Mouse (Mus musculus): ENCODE data around the gene Ctcf.

Ctcf gene

DNA sequence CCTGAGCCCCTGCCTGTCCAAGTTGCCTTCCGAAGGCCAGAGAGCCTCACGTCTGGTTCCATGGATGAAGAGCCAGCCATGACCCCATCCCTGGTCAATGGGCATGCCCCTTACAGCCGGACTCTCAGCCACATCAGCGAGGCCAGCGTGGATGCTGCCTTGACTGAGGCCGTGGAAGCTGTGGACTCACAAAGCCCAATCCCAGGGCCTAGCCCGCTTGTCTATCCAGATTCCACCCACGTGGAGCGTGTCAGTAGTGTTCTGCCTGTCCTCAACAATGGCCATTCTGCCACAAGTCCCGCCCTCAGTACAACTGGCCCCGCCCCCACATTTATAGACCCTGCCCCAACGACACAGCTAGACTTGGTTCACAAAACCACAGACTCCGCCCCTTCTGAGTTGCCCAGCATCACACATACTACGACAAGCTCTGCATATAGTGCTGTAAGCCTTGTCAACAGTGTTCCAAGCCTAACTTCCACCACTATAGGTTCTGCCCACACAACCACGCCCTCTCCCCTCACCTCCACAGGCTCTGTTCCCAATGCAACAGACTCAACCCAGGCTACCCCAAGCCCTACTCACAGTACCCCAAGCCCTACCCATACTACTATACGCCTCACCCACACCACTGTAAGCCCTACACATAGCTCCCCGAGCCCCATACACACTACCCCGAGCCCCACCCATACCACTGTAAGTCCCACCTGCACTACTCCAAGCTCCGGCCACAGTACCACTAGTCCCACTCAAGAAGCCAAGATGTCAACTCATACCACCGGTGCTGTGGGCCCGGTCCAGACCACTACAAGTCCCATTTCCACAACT, 18.7 kb upstream of the Ctcf start:
- DNase-seq (ENCODE audit: low spot score in 2 of 2): no peak

DNA sequence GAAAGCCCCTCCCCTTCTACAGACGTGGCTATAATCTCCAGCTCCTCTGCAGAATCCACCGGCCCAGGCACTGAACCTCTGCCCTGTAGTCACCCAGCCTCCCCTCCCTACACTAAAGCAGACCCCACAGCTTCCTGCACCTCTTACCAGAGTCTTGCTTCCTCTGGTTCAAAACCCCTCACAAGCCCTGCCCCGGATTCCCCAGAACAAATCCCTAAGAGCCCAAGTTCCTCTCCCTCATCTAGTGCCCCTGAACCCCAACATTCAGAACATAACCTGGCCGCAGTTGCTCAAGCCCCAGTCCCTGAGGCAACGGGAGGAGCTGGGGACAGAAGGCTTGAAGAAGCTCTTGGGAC, 18.1 kb upstream of the Ctcf start:
- no peak for DNase-seq (ENCODE audit: low spot score in 2 of 2)

DNA sequence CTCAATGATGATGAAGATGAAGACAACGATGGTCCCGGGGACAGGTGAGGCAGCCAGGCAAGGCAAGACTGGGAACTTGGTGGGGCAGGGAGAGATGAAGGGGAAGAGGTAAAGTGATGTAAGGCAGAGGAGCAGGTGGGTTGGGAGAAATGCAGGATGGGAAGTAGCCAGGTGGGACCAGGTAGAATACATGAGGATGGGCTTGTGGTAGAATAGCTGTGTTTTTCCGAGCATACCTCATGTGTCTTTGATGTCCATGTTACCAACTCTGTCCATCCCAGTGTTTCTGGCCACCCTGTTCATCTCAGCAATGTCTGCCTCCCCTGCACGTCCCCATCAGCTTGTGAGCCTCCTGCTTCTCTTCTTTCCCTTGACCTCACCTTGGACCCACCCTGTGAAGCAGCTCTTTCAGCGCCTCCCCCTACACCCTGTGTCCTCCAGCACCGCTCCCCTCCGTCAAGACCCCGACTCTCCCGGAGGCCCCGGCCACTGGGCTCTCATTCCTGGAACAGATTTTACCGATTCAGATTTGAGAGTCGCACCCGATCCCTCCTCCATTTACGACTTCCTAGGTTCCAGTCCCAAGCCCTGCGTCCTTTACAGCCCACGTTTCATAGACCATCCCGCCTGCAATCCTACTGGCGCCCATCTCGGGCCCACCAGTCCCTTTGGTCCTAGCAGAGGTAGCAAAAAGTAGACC, 17.3 kb upstream of the Ctcf start:
- no peak for DNase-seq (ENCODE audit: low spot score in 2 of 2)

DNA sequence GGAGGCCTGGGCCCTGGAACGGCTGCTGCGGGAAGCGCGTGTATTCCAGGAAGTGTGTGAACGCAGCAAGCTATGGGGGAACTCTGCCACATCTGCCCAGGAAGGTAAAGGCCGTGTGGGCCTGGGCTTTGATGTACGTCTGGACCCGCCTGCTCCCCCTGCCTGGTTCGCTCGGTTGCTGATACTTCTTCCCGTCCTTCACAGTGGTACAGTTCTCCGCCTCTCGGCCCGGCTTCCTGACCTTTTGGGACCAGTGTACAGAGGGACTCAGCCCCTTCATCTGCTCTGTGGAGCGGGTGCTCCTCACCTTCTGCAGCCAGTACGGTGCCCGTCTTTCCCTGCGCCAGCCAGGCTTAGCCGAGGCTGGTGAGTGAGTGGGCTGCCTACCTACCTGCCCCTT, 16.2 kb upstream of the Ctcf start:
- no peak for DNase-seq (ENCODE audit: low spot score in 2 of 2)

DNA sequence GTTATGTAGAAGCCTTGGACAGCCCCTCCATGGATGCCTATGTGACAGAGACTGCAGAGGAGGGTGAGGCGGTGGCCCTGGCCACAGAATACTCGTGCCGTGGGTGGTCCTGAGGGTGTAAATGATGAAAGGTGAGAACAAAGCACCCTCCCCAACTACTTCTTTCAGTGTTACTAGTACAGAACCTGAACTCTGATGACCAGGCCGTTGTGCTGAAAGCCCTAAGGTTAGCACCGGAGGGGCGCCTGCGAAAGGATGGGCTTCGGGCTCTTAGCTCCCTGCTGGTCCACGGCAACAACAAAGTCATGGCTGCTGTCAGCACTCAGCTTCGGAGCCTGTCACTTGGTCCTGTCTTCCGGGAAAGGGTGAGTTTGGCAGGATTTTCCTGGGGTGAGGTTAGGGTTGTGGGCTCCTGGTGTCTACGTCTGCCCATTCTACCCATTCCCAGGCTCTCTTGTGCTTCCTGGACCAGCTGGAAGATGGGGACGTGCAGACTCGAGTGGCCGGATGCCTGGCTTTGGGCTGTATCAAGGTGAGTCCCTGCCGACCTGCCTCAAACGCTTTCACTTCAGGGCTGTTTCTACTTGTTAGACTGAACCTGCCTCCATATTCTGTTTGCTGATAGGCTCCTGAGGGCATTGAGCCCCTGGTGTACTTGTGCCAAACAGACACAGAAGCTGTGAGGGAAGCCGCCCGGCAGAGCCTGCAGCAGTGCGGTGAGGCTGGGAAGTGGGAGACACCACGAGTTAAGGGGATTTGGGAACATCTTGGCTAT, 15.2 kb upstream of the Ctcf start:
- no peak for DNase-seq (ENCODE audit: low spot score in 2 of 2)

DNA sequence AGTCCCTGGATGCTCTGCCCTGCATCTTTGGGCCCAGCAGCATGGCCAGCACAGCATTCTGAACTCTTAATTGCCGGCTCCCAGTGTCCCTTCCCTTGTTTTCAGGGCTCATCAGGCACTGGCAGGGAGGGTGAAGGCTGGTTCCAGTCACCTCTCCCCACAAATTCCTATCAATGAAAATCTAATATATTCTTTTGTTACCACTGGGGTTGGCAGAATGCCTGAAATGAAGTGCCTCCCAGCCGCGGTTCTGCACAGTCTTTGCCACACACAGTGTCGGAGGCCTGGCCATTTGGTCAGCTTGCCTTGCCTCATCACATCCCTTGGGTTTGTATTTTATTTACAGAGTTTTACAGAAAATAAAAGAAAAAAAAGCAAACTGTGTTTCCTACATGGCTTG, 14.5 kb upstream of the Ctcf start:
- DNase-seq (ENCODE audit: low spot score in 2 of 2): no peak

DNA sequence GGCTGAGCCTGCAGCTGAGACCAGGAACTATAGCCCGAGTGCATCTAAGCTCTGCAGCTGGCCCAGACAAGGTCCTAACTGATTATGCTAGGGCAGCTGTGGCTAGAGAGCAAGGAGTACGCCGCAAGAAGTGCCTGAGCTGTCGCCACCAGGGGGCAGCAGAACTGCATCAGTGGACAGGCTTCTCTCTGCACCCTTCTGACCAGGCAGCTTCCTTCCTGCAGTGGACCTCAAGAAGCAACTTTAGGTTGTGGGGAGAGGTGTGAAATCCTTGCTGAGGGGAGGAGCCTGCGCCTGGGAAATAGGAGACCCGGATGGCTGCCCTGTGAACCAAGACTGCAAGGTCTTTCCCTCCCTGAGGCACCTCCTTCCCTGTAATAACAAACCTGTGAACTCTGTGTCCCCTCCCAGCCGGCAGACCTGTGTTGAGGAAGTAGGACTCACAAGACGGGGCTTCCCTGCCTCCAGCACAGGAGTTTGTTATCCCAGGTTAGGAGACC, 13.9 kb upstream of the Ctcf start:
- DNase-seq (ENCODE audit: low spot score in 2 of 2): peak; percentile 89 to 93

DNA sequence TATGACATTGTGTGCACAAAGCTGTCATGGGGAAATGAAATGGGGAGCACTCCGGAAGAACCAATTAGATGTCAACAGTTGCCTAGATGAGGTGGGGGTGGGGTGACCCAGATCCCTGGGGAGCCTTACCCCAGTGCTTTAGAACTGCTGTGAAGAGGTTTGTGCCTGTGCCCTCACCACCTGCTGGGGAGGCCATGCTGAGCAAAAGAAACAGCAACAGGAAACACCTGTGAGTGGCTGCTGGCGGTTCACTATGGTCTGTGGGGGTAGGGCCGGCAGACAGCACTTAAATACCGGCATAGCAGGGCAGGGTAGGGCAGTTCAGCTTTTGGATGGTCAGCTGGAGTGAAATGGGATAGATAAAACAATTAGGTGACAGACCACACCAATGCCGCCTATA, 13.2 kb upstream of the Ctcf start:
- peak in 1 of 2 experiments; percentile 61 for DNase-seq (ENCODE audit: low spot score in 2 of 2)

DNA sequence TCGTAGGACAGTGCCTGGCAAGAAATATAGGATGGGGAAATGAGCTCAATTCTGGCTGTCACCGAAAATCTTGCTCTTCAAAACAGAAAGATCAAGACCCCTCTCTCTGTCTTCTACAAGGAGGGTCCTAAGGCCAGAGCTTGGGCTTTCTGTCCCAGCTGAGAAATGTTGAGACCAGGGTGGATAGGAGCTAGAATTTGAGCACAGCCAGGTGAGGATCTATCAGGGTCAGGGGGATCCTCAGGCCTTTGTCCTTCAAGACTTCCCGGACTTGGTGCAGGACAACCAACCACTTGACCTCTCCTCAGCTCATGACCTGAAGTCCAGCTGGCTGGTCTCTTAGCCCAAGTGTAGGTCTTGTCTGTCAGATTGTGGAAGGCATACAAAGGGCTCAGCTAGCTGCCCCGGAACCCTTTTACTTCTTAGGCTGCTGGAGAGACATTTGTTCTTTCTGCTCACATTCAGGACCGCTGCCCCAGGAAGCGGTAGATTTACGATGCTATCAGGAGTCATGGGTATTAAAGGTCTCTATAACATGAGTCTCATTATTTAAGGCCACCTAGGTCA, 12.6 kb upstream of the Ctcf start:
- no peak for DNase-seq (ENCODE audit: low spot score in 2 of 2)

DNA sequence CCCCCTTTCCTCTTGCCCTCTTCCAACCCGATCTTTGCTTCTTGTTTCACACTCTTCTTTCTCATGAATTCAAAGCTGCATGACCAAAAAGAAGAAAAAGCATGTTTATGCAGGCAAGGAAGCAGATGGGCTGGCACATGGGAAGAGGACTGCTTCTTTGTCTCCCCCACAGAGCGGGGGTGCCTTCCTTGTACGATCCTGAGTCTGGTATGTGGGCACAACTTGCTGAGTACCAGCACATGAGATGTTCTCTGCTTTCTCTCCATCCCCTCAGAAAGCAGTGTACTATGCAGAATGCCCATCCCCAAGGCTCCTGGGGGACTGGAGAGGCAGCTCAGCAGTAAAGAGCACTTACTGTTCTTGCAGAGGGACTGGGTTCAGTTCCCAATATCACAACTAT, 12.0 kb upstream of the Ctcf start:
- no peak for DNase-seq (ENCODE audit: low spot score in 2 of 2)

DNA sequence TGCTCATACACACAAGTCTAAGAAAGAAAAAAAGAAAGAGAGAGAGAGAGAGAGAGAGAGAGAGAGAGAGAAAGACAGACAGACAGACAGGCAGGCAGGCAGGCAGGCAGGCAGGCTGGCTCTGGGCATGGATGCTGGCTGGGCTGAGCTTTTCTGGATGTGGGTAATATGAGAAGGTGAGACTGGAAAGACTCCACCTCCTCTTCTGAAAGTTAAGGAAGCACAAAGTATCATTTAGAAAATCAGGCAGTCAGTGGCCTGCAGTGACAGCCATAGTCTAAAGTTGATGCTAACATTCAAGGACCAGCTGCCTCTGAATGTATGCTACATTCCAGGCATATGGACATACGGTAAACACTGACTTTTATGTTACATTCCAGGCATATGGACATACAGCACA, 11.5 kb upstream of the Ctcf start:
- DNase-seq (ENCODE audit: low spot score in 2 of 2): no peak

DNA sequence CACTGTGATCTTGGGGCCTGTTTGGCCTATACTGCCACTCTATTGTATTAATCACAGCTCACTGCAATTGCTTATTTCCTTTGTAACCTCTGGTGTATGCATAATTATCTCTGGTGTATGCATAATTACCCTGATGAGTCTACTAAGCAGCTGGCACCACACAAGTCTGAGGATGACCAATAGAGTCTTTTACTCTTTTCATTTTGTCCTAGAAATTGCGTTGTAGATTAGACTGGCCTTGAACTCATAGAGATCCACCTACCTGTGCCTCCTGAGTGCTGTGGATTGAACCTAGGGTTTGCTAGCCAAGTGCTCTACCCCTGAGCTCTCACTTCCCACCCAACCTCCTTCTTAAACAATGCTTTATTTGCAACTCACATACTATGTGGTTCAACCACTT, 10.3 kb upstream of the Ctcf start:
- no peak for DNase-seq (ENCODE audit: low spot score in 2 of 2)

DNA sequence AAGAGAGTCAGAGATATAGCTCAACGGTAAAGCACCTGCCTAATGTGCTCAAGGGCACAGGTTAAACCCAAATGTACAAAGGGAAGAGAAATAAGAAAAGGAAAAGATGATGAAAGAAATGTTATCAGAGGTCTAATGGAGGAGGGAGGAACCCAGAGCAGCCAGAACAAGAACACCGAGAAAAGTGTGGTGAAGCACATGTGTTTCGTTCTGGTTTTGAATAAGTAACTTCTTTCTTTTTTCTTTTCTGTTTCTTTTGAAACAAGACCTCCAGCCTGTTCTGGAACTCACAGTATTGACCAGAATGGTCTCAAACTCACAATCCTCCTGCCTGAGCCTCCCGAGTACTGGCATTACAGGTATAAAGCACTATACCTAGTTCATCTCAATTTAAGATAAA, 7.0 kb upstream of the Ctcf start:
- DNase-seq (ENCODE audit: low spot score in 2 of 2): no peak

DNA sequence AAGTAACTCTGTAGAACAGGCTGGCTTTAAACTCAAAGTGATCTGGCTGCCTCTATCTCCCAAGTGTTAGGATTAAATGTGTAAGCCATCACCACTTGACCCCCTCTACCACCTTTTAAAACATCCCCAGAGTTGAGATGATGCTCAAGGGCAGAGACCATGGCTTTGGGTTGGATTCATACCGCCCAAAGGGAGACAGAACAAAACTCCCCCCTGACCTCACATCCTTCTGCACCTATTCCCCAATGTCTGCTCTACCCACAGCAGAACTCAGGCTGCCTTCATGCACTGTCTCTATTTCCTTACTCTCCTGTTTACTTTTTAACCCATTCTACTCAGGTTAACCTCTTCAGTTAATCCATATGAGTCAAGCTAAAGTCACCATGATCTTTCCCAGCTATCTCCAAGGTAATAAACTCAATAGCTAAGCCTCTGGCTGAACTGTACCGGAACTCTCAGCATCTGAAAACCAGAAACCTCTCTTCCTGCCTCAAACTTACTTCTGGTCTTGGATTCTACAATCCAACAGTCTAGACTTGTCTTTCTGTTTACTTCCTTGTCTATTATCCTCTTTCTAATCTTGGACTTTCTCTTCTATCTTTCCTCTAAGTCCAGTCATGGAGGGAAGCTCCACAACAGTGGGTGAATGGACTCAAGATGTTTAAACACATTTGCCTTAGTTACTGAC, 1.5 kb upstream of the Ctcf start:
- DNase-seq (ENCODE audit: low spot score in 2 of 2): no peak

DNA sequence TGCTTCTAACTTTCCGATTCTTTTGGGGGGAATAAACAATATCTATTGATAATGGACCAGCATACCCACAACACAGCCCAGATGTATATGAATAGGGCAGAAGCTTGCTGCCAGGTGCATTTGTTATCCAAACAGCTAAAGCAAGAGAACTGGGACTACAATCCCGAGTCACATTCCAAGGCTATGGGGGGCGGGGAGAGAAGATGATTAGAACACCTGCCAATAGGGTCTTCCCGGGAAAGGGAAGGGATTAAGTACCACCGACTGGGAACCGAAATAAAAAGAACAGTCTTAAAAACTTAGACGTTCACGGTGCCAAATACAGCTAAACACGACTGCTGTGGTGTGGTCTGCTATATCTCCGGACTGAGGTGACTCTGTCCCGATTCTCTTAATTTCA, 887 bp upstream of the Ctcf start:
- peak in 1 of 2 experiments; percentile 23 for DNase-seq (ENCODE audit: low spot score in 2 of 2)

DNA sequence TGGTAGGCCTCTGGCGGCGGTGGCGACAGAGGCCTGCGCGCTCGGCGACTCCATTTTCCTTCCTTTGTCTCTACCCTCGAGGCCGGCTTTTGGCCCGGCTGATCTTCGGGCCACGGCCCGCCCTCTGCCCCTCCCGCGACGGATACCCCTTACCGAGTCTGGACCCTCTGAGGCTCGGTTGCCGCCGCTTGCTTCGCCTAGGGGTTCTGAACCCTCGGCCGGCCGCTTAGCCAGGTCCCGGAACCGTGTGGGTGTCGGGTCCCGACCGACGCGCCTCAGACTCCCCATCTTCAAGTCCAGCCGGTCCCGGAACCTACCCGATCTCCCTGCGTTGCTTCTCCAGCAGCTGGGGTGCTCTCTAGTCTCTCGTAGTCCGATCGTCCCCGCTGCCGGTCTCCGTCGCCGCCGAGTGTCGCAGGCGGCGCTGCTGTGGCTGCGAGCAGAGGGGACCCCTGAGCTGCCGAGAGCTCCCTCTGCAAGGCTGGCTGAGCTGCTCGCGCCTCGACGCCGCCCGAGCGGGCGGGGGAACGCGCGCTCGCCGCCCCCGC, 669 bp downstream of the Ctcf start, which contains the start of gene Agrp:
Gene Agrp (minus strand): TSS at position 431 of the 548 bp plus-strand sequence.
- DNase-seq (ENCODE audit: low spot score in 2 of 2): no peak

DNA sequence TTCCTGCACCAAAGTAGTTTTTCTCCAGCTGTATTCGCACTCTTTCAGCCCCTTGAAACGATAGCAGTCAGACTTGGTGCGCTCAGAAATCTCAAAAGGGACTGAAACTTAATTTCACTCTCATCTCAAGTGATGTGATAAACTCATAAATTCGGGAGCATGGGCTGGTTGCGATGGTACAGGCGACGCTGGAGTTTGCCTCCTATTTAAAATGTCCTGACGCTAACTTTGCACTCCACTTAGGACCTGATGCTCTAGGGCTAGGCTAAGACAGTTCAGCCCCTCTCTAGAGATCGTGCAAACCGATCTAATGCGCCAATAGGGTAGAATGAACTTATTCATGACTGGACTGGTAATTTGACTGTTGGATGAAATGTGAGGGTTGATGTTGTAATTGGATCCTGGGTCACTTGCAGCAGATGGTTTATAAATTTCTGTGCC, 1.3 kb downstream of the Ctcf start:
- no peak for DNase-seq (ENCODE audit: low spot score in 2 of 2)

DNA sequence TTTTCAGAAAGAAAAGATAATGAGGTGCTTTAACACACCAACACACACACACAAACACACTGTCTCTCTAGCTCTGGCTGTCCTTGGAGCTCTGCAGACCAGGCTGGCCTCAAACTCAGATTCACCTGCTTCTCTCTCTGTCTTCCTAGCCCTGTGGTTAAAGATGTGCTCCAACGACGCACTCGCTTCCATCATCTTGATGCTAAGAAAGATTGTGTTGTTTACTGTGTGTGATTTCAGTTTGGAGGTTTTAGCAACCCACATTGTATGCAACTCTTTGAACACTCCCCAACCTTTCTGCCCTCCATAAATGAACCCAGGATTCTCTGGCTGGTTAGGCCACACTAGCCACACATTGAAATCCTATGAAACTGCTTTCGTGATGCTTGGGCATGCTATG, 2.1 kb downstream of the Ctcf start:
- no peak for DNase-seq (ENCODE audit: low spot score in 2 of 2)

DNA sequence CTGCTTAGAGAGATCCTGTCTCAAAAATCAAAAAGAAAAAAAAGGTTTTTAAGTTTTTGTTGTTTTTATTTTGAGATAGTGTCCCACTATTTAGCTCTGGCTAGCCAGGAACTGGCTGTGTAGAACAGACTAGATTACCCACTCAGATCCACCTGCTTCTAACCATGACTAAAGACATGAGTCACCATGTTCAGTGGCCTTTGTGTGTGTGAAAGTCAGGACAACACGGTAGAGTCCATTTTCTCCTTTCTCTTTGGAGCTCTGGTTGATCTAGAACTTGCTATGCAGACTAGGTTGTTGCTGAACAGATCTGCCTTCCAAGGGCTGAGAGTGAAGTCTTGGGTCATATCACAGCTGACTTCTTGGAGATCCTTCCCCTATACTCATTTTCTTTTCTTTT, 3.5 kb downstream of the Ctcf start:
- DNase-seq (ENCODE audit: low spot score in 2 of 2): no peak

DNA sequence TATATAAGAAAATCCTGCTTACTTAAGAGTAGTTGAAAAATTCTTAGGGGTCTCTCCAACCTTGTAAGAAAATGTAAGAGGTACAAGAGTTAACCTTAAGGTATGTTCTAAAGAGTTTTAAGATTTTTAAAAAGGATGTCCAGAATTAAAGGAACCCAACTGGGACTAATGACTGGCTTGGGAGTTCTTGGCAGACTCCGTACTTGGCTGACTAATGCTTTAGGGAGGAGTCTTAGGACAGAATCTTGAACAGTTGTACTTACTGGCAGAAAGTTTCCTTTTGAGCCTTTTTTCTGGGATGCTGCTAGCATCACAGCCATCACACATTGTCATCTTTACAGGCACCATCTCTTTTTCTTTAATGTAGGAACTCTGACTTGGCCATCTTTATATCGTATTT, 4.1 kb downstream of the Ctcf start:
- peak in 1 of 2 experiments; percentile 27 for DNase-seq (ENCODE audit: low spot score in 2 of 2)

DNA sequence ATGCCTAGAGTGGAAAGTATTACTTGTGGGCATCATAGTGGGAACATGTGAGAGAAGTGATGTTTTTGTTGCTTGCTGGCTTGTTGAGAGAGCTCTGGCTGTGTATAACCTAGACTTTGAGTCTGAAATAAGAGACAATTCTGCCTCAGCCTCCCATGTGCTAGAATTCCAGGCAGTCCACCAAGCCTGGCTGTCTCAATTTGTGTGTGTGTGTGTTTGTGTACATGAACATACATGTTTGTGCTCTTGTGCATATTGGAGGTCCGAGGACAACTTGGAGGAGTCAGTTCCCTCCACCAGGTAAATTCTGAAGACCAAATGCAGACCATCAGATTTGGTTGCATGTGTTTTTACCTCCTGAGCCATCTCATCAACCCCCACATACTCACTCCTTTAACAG, 8.8 kb downstream of the Ctcf start:
- DNase-seq (ENCODE audit: low spot score in 2 of 2): no peak

Measured in heart, adult 9 months (tissue).